Mouse (Mus musculus): Measurements from ENCODE around the gene Igf2bp2.

- TF ChIP-seq POLR2AphosphoS2 (IDR thresholded peaks at IDR 0.05; ENCODE audit: insufficient read length, low read depth) (no peak), TCF12 (IDR thresholded peaks at IDR 0.05; ENCODE audit: insufficient read depth, poor library complexity, severe bottlenecking) (no peak), REST (IDR thresholded peaks at IDR 0.05; ENCODE audit: insufficient read depth, insufficient read length) (no peak), MYOD1 (IDR thresholded peaks at IDR 0.05; ENCODE audit: control insufficient read depth in 1 of 3, insufficient read length in 2 of 3, low read depth in 2 of 3) (no peak)
Observed at GRCm38 (mm10) chr16:22185411-22185810, 22.3 kb upstream of the Igf2bp2 start.
